Mouse (Mus musculus) cerebellum, adult 11 months (tissue): ENCODE results near the gene Cdh22.

Source experiments
- DNase-seq: peaks from one replicate; pipeline ENCODE4 v3.0.0; 2022

The Cdh22 gene

DNA sequence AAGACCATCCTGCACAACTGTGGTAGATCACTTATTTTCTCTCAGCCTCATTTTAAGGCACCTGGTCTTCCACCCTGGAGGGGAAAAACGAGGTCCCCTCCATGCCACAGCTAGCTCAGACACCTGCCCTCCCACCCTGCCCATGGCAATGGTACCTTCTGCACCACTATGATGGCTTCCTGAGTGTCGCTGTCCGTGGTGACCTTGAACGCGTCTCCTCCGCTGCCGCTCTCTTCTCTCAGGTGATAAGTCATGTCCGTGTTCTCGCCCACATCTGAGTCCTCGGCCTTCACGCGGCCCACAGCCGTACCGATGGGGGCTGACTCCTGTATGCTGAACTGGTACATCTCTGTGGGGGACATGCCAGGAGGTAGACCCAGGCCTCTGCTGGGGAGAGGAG lies 91.2 kb downstream of the Cdh22 start:
- DNase-seq, result no peak

DNA sequence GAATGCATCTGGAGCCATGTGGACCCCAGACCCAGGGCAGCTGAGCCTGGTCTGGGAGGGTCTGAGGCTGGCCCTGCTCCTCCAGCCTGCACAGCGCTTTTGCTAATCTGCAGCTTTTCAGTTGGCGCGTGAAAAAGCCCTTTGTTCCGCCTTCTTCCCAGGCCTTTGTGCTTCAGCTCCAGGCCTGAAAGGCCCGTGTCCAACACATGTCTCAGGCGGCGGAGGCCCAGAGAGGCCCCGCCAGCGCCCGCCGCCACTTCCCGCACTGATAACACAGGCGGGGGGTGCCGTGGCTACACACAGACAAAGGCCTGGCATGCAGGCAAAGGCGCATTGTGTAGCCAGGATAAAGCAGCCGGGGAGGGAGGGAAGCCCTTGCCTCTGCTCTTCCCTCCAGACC lies 98.6 kb downstream of the Cdh22 start:
- DNase-seq, result no peak

DNA sequence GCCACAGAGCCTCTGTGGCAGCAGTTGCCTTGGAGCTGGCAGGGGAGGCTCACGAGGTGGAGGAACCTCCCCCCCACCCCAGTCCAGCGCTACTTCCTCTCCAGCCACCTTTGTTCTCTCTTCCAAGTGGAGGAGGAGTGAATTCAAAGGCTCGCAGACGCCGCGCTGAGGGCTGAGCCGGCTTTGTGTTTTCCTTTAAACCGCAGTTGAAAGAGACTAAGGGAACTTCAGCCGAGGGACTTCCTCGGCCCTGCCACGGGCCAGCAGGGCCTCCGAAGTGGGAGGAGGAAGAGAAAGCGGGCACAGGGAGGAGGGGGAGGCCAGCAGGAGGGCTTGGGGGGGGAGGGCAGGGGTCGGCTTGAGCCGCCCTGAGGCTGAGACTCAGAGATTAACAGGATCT lies 101.1 kb downstream of the Cdh22 start:
- no peak for DNase-seq

DNA sequence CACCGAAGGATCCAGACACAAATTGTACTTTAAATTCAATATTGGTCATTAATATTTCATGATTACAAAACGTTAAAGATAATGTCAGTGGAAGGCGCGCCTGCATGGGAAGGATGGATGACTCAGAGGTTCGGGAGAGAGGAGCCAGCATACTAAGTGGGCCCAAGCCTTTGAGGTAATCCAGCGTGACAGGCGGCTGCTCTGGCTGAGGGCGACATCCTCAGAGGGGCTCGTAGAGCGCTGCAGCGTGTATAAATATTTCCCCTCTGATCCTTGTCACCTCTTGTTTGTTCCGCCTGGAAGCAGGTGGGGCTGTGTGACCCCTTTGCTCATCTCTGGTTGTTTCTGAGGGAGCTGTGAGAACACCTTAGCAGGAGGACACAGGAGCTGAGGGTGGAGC lies 103.2 kb downstream of the Cdh22 start:
- DNase-seq, result no peak

DNA sequence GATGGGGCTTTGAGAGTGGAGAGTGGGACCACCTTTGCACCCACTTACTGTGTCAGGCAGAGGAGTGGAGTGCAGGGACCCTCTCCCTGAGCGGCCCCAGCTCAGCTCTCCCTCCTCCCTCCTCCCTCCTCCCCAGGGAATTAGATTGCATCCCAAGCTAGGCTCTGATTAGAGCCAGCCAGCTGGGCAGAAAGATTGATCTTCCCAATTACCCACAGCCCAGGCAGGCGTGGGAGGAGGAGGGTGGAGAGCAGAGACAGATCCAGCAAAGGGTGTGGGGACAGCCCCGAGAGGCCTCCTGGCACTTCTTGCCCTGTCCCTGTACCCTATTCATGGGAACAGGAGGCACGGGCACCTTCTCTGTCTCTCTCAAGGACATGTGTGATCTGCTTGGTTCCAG lies 105.5 kb downstream of the Cdh22 start:
- no peak for DNase-seq

DNA sequence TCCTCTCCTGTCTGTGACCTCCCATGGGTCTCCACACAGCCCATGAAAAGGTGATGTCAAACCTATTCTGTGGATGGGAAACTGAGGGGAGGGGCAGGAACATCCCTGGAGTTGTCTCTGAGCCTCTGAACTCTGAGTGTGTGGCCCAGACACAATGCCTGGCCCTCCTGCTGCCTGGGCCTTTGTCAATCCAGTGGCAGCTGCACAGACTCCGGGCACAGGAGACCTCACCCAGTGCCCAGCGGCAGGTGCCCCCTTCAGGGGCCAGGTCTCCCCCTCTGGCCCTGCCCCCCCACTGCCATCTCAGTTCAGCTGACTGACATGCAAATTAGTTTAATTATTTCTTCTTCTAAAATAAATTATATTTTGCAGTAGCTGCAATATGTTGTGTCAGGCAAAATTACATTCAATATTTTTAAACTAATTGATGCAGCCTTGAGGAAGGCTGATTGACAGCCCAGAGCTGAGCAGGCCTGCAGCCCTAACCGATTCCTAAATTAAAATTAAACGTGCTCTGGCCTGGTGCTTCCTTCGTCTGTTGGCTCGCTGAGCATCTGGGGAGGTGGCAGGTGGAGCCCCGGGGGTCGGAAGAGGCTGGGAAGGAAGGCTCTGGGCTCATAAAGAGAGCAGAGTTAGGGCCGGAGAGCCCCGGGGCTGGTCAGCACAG lies 107.6 kb downstream of the Cdh22 start:
- DNase-seq, result no peak

DNA sequence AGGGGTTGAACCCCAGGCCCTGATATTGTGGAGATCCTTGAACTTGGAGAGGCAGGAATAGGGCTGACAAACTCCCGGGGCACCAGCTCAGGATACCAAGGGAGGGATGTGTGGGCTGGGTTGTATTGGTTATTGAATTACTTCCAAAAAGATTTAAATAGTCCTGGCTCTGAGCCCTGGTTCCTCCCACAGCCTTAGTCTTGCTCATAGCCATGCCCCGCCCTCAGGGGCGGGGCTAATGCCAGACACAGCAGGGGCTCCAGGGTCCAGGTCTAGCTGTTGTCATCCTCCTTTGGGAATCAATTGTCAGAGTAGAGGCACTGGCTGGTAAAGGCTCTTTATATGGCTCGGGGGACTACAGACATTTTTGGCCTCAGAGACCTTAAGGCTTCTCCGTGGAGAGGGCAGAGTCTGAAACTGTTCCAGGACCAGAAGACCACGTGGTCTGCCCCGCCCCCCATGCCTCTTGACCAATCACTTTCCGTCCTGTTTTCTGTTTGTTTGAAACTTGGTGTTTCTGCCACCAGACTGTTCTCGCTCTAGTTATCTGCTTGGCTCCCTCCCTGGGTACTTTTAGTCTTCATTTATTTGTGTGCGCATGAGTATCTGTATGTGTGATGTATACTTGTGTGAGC lies 113.3 kb downstream of the Cdh22 start:
- no peak for DNase-seq

DNA sequence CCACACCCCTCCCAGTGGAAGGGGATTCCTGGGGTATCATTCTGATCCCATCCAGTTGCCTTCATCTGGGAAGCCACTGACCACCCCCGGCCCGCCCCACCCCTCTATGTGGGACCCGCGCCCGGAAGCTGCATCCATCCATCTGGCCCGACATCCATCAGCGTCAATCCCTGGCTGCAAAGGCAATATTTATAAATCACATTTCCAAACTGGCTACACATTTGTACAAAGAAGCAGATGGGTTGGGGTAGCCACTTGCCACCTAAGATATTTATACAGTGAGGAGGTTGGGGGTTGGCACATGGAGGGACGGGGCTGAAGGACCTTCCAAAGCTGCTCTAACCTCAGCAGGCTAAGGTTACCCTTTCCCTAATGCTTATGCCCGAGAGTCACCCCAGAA lies 113.9 kb downstream of the Cdh22 start:
- DNase-seq, result no peak

DNA sequence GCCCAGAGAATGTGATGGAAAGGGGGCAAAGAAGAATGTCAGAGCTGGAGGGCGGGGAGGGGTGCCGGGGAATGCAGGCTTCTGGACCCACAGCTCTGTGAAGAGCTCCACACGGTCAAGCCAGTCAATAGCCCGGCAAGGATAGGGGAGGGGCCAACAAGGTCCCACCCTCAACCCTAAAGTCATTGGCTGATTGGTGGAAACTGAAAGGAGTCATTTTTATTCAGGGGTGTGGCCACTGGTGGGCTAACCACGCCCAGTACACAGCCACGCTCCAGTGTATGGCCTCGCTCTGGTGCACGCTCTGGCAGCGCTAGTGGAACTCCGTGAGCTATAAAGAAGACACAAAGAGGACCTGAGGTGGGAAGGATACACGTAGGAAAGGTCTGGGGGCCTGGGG lies 120.9 kb downstream of the Cdh22 start:
- DNase-seq, result no peak

DNA sequence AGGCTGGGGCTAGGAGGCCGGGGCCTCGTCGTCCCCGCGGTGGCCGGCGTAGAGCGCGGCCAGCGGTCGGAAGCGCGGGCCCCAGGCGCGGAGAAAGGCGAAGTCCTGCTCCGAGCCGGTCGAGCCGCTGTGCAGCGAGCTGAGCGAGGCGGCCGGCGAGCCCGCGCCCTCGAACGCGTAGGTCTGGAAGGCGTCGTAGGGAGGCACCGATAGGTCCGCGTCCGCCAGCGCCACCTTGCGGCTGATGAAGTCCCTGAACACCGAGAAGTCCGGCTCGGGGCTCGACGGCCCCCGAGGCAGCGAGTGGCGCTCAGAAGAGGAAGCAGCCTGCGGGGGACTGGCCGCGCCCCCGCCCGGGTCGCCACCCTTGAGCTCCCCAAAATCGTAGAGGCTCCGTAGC lies 122.5 kb downstream of the Cdh22 start:
- peak; percentile 71 for DNase-seq

DNA sequence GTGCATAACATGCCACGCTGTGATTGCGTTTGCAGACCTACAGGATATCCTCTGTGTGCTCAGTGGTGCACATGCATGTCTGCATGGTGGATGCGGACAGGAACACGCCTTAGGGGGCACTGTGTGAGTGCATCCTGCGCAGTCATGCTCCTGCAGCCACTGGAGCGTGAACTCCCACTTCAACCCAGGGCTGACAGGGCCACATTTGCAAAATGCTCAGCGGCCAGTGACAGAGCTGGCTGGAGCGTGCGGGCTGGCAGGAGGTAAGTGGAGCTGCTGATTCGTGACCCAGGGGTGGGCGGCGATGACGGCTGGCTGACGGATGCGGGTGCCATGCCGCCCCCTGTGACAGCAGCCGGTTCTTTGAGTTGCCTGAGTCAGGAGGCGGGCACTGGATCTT lies 128.1 kb downstream of the Cdh22 start:
- no peak for DNase-seq

DNA sequence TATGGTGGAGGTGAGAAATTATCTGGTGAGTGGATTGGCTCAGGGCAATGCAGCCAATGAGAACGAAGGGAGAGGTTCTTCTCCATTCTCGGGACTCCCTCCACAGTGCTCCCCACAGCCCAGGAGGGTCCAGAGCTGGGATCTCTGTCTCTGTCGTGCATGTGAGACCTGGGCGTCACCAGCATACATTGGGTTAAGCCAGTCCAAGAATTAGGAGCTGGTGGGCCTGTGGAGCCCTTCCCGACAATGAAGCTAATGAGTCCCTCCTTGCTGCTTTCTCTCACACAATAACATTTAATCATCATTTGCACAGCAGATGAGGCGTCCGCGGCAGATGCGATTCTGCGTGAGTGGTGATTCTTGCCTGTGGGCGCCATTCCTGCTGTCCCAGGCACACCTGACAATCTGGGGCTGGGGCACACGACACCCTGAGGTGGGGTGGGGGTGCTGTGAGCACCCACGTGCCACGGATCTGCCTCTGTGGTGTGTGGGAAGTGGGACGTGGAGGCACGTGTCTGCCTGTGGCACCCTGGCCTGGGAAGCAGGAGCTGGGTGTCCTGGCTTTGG lies 129.1 kb downstream of the Cdh22 start:
- DNase-seq, result no peak

DNA sequence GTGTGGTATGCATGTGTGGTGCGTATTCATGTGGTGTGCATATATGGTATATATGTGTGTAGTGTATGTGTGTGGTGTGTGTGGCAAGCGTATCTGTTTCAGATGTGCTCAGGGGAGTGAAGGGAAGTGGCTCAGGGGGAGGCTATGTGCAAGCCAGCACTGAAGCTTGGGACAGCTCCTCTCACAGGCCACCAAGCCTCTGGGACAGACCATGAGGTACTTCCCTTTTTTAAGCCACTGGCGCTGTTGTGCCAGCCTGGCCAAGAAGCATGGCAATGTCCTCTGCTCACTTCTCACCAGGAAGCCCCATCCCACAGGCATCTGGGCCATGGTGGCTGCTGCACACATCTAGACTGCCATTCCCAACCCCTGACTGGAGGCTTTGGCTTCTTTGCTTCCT lies 131.7 kb downstream of the Cdh22 start:
- no peak for DNase-seq

DNA sequence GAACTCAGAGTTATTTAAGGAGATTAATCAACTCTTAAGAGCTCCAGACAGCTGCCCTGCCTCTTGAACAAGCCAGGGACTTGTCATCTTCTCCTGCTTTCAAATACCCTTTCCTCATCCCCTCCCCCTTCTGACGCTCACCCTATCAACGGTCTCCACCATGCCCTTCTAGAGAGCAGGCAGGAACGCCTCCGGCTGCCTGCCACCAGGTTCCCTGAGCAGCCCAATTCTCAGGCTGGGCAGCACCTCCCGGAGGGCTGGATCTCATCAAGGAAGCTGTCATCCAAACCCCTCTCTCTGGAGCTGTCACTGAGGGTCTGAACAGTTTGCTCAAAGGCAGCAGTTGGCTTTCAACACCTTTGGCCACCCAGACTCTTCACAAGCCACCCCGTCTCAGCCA lies 133.9 kb downstream of the Cdh22 start:
- no peak for DNase-seq

DNA sequence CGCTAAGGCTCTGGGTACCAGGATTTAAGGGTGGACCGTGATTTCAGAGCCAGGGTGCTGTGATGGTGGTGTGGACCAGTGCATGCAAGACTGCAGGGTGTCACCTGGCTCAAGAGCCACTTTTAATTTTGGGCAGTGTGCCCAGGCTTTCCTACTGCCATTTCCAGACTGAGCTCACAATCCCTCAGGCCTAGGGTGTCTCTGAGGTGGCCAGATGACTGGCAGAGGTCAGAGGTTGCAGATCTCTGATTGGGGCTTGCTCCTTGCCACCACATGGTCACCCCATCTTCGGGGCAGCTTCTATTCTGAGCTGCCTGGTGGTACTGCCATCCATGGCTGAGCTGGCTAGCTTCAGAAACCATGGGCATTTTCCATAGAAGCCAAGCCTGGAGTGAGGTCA lies 135.8 kb downstream of the Cdh22 start:
- DNase-seq, result no peak

DNA sequence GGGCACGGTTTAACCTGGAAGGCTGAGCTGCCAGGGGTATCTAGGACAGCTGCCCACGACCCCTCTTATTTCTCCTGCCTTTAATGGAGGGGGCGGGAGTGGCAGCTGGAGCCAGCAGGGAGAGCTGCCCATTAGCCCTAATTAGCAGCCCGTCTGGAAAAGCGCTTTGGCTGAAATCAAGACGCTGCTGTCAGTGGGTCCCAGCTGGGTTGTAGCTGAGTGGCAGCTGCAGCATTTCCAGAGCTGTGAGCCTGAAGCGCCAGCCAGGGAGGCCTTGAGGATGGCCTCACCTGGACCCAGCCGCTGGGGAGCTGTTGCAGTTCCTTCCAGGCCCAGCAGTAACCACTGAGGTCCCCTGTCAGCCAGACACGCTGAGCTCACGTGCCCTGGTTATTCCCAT lies 138.3 kb downstream of the Cdh22 start:
- DNase-seq, result no peak

DNA sequence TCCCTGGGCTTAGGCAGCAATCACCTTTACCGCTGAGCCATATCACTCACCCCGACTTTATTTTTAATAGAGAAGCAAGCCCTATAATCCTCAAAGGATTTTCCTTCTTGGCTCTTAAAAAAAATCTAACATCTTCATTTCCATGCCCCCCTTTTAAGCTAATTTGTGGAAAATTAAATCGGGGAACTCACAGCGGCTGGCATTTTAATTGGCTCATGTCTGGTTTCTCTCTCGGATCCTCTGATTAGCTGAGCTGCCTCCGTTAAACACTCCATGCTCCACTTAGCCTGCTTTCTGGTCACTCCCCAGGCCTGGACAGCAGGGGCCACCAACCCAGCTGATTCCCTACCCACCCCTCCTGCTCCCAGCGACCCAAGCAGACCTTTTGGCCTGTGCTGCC lies 142.3 kb downstream of the Cdh22 start:
- DNase-seq, result no peak

DNA sequence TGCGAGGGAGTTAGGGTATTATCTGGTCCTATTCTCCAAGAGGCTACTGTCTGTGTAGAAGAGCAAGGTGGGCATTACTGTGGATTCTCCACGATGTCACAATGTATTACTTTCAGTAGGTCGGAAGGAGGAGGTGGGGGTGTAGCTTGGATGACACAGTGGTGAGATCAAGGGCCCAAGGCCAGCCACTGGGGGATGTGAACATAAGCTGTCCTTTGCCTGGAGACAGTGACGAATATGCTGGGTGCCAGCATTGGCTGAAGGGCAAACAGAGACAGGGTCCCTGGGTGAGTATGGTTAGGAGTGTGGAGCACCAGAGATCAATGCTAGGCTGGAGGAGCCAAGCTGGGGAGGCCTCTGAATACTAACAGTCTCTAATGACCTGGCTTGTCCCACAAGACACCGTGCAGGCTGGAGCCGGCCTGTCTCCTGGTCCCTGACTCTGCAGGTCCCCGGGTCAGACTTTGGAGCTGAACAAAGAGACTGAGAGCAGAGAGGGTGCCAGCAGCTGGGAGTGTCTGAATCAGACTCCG lies 143.2 kb downstream of the Cdh22 start:
- no peak for DNase-seq

DNA sequence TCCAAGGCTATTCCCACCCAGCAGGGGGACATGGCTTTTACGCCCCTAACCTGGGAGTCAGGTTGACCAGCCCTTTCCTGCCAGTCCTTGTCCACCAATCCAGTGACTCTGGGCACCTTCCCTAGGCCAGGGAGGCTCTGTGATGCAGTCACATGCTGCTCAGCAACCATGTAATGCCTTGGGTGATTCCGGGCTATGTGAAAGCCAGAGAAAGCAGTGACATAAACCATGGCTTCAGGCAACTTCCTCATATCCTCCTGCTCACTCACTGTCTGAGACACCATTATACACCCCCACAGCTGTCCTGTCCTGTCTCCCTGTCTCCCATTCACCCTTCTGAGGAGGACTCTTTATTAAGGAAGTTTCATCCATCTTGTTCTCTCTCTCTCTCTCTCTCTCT lies 144.0 kb downstream of the Cdh22 start, which contains the start of gene 1700025C18Rik:
TSS of gene 1700025C18Rik (minus strand) at position 101 of the 400 bp plus-strand sequence.
- DNase-seq, result no peak

DNA sequence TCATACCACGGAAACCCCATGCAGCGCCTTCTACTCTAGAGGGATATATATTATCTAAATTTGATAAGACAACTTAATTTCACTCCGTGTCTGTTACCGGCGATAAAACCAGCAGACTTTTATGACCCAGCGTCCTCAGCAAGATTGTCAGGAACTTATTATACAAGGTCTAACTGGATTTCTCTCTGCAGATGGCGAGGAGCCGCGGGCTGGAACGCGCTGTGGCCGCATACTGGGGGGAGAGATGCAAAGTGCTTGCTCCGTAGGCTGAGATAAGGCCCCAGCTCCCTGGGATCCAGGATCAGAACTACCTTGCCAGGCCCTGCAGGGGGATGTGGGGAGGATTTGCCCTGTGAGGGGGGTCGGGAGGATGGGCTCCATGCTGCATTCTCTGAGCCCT lies 145.2 kb downstream of the Cdh22 start:
- DNase-seq, result no peak

DNA sequence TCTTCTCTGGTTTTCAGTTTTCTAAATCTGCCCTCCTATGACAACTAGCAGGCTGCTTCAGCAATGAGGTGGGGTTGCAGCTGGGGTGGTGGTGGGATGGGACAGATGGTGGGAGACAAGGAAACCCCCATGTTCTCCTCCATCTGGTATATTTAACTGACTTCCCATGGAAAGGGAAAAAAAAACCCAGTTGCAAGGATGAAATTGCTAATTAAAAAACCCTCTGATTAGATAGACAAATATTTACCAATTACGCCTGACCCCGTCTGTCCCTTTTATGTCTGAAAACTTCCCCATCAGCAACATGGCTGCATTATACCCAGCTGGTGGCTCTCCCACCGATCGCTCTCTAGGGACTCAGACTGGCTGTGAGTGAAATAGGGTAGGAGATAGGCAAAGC lies 148.0 kb downstream of the Cdh22 start:
- DNase-seq, result no peak

DNA sequence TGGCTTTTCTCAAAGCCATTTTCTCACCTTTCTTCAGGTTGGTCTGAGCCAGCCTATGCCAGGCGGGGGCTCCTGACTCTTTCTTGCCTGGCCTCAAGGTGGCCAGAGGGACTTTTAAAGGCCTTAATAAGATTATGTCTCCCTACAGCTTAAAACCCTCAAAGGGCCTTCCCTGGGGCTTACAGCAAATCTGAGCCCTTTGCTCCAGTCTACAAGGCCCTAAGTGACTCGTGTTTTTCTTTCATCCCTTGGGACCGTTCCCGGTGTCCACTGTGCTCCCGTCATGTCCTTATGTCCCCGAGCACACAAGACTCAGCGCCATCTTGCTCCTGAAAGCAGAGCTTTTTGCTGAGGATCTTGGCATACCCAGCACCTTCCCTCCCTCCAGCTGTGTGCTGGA lies 153.4 kb downstream of the Cdh22 start:
- DNase-seq, result no peak

DNA sequence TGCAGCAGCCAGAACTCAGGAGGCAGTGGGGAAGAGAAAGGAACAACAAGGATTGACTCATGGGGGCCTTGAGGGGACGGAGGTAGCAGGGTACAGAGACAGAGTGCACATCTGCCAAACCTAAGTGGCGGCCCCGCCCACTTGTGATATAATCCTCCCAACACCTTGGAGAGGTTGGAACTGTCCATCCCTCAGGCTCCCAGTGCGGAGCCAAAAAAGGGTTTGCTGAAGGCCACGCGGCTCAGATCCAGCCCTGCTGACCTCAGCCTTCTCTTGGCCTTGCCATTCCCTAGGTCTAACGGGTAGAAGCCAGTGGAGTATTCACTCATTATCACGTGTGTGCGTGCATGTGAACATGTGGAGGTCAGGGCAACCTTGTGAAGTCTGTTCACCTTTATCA lies 154.0 kb downstream of the Cdh22 start:
- DNase-seq, result no peak

DNA sequence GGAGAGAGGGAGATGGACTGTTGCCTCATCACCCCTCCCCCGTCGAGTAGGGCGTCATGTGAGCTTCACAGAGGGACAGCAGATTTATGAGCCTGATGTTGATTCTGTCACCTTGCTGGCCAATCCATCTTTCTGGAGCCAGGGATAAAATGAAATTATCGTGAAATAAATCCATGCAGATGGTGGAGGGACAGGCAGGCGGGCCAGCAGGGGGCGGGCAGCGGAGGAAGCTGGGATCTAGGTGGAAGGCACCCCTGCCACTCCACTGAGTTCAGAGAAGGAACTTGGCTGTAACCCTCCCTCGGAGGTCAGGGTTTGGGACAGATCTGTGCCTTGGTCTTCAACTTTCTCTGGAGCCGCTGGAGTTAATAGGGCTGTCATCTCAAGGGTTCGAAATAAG lies 156.0 kb downstream of the Cdh22 start:
- no peak for DNase-seq

DNA sequence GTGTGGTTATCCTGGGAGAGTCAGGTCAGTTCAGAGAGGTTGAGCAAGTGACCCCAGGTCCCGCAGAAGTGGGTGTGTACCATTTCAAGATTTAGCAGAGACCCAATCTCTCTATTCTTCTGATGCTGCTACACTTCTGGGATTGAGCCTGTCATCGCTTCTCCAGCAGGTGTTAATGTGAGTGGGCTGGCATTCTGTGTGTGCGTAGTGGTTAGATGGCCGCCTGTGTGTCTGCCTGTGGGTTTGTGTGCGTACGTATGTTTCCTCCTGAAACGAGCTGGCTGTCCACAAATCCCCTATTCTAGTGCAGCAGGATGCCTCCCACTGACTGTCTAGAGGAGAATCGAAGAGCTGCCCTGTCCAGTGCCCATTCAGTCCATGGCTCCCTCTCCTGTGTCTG lies 156.6 kb downstream of the Cdh22 start:
- DNase-seq, result no peak
